Comparison of ENCODE assay signal across 33 mouse cellular contexts in the genomic region with DNA sequence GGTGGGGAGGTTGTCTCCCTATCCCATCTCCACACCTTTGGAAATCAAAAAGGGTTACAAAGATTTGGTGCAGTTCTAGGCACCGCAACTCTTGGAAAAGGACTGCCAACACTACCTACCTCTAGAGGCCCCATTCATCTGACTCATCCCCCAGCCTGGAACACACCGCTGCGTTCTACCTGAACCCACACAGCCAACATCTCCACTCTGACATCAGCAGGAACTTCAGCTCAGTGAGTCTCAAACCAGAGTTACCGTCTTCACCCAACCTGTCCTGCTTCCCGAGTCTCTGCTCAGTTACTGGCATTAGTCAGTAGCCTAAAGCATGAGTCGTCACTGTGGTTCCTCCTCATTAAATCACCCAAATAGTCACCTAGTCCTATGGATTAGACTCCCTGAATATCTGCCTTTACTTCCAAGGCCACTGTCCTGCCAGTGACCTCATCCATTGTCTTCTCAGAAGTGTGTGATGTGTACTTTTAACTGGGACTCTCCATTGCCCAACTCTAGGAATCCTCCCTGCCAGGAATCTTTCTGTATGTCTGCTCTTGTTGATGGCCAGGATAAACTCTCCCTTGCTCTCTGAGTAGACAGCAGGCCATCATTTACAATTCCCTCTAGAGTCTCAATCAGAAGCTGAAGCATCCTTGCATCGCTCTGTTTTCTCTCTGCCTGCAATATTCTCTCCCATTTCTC.
DNase-seq lines count a peak whose midpoint lies in the region; ATAC-seq and TF ChIP-seq lines count a peak whose summit lies in the region.
"Had no signal": no experiment of that assay in that cellular context is flagged by ENCODE, and none has a peak within 500 bp of the region (broad histone marks: within the 10 kb centered on the region; RNA-seq: fewer than 3 reads in every experiment).

No protein-coding gene starts in this region.

- peaks cover 37% of the 10 kb centered on the region for H3K4me1 ChIP-seq in heart, embryonic 10.5 days
- no peaks in the 10 kb centered on the region; the same call in 1 of the 2 replicates for H3K4me1 ChIP-seq in hindbrain, embryonic 16.5 days (ENCODE audit: control insufficient read depth, insufficient read depth, low read depth, low read length)
- no peaks in the 10 kb centered on the region for H3K4me1 ChIP-seq in forebrain, embryonic 15.5 days

- WGBS in heart, embryonic 10.5 days, result 87% methylated on average over 7 of the region's 7 CpGs
- 95% methylated on average over 7 of the region's 7 CpGs for WGBS in hindbrain, embryonic 16.5 days
- WGBS in forebrain, embryonic 15.5 days, result 96% methylated on average over 7 of the region's 7 CpGs

- peaks cover 90% of the 10 kb centered on the region for H3K79me3 ChIP-seq in C2C12 (ENCODE audit: low read depth)

- TF ChIP-seq CTCF in C2C12 (IDR thresholded peaks at IDR 0.05; ENCODE audit: control insufficient read depth, insufficient read depth, insufficient read length), result no peak

- peaks cover 100% of the 10 kb centered on the region for H3K79me2 ChIP-seq in C2C12 (ENCODE audit: control insufficient read depth, insufficient read depth)

- DNase-seq in heart, embryonic 10.5 days (ENCODE audit: low spot score), result peak; percentile 56
- no peak for DNase-seq in heart, postnatal 10 days
- peak; percentile 69 for DNase-seq in 3T3-L1 (ENCODE audit: low read depth, low spot score)
- DNase-seq: adrenal gland, postnatal 14 days; cerebellum, adult 11 months; cerebellum, adult 9-10 months; cerebellum, postnatal 36 days; forebrain, postnatal 0 days; gastrocnemius, postnatal 14 days; heart, adult 18-20 months; kidney, adult 8-10 months; kidney, postnatal 4 days; lung, postnatal 36 days; retina, postnatal 1 day; right cerebral cortex, postnatal 14 days had no signal

- H3K4me3 ChIP-seq in heart, embryonic 10.5 days, result no peak overlapping the region
- H3K4me3 ChIP-seq in C2C12 (ENCODE audit: insufficient read depth, poor library complexity, severe bottlenecking), result no peak overlapping the region
- no peak overlapping the region for H3K4me3 ChIP-seq in hindbrain, embryonic 16.5 days (ENCODE audit: low read length)
- no peak overlapping the region for H3K4me3 ChIP-seq in forebrain, embryonic 15.5 days
- H3K4me3 ChIP-seq: heart, embryonic 12.5 days; hindbrain, embryonic 10.5 days; hindbrain, embryonic 15.5 days; intestine, embryonic 15.5 days; limb, embryonic 10.5 days; limb, embryonic 15.5 days; lung, embryonic 15.5 days; megakaryocyte, embryonic 14.5 days; midbrain, embryonic 12.5 days; myocyte; neural tube, embryonic 12.5 days had no signal

- intact Hi-C loops in heart, postnatal 10 days (cut with DNase I), result no loop called here

- no peak overlapping the region for H3ac ChIP-seq in C2C12 (ENCODE audit: control insufficient read depth, insufficient read length, low read depth)

- H3K36me3 ChIP-seq in heart, embryonic 10.5 days, result no peaks in the 10 kb centered on the region
- peaks cover 9% of the 10 kb centered on the region for H3K36me3 ChIP-seq in C2C12 (ENCODE audit: control insufficient read depth, insufficient read depth)
- H3K36me3 ChIP-seq in hindbrain, embryonic 16.5 days (ENCODE audit: control insufficient read depth, insufficient read depth, low read length), result no peaks in the 10 kb centered on the region
- no peaks in the 10 kb centered on the region for H3K36me3 ChIP-seq in forebrain, embryonic 15.5 days
- H3K36me3 ChIP-seq: G1E; heart, embryonic 12.5 days; hindbrain, embryonic 10.5 days; hindbrain, embryonic 15.5 days; intestine, embryonic 15.5 days; limb, embryonic 10.5 days; limb, embryonic 15.5 days; lung, embryonic 15.5 days; midbrain, embryonic 12.5 days; neural tube, embryonic 12.5 days had no signal

- no peaks in the 10 kb centered on the region for H3K9me3 ChIP-seq in heart, embryonic 10.5 days
- H3K9me3 ChIP-seq in hindbrain, embryonic 16.5 days (ENCODE audit: control insufficient read depth, low read length), result no peaks in the 10 kb centered on the region
- no peaks in the 10 kb centered on the region for H3K9me3 ChIP-seq in forebrain, embryonic 15.5 days
- H3K9me3 ChIP-seq: G1E; heart, embryonic 12.5 days; hindbrain, embryonic 10.5 days; hindbrain, embryonic 15.5 days; intestine, embryonic 15.5 days; limb, embryonic 10.5 days; limb, embryonic 15.5 days; lung, embryonic 15.5 days; megakaryocyte, embryonic 14.5 days; midbrain, embryonic 12.5 days; neural tube, embryonic 12.5 days had no signal

- ATAC-seq in neutrophil, adult 5-6 weeks (ENCODE audit: extremely low read depth, insufficient number of reproducible peaks, low FRiP score, poor library complexity, severe bottlenecking), result peak; percentile 27; the same call in 1 of the 2 replicates
- ATAC-seq in hindbrain, embryonic 16.5 days, result no peak
- ATAC-seq in forebrain, embryonic 15.5 days (replicated peaks), result no peak
- ATAC-seq: forebrain, postnatal 0 days; intestine, embryonic 15.5 days had no signal

- H3K27me3 ChIP-seq in heart, embryonic 10.5 days (ENCODE audit: insufficient read depth, poor library complexity, severe bottlenecking), result no peaks in the 10 kb centered on the region
- no peaks in the 10 kb centered on the region for H3K27me3 ChIP-seq in C2C12 (ENCODE audit: control insufficient read depth, insufficient read depth, insufficient read length)
- no peaks in the 10 kb centered on the region for H3K27me3 ChIP-seq in hindbrain, embryonic 16.5 days (replicated peaks; ENCODE audit: control insufficient read depth, insufficient read depth, low read length)
- H3K27me3 ChIP-seq in forebrain, embryonic 15.5 days, result no peaks in the 10 kb centered on the region
- H3K27me3 ChIP-seq: heart, embryonic 12.5 days; hindbrain, embryonic 15.5 days; intestine, embryonic 15.5 days; limb, embryonic 15.5 days; lung, embryonic 15.5 days; megakaryocyte, embryonic 14.5 days; midbrain, embryonic 12.5 days; neural tube, embryonic 12.5 days had no signal

- H3K9ac ChIP-seq in hindbrain, embryonic 16.5 days (ENCODE audit: low read depth, low read length), result no peak overlapping the region
- no peak overlapping the region for H3K9ac ChIP-seq in forebrain, embryonic 15.5 days (replicated peaks)
- H3K9ac ChIP-seq: forebrain, postnatal 0 days; heart, embryonic 12.5 days; hindbrain, embryonic 15.5 days; intestine, embryonic 15.5 days; limb, embryonic 15.5 days; liver, embryonic 14.5 days; lung, embryonic 15.5 days; midbrain, embryonic 12.5 days; neural tube, embryonic 12.5 days had no signal

- H3K27ac ChIP-seq in heart, embryonic 10.5 days, result no peak overlapping the region
- no peak overlapping the region for H3K27ac ChIP-seq in hindbrain, embryonic 16.5 days (ENCODE audit: low read depth, low read length)
- no peak overlapping the region for H3K27ac ChIP-seq in forebrain, embryonic 15.5 days (replicated peaks)
- H3K27ac ChIP-seq: hindbrain, embryonic 10.5 days; hindbrain, embryonic 15.5 days; intestine, embryonic 15.5 days; kidney, postnatal 0 days; limb, embryonic 10.5 days; limb, embryonic 15.5 days; liver, embryonic 14.5 days; lung, embryonic 15.5 days; midbrain, embryonic 12.5 days; neural tube, embryonic 12.5 days had no signal

- no peak overlapping the region for H3K4me2 ChIP-seq in hindbrain, embryonic 16.5 days (ENCODE audit: low read length)
- H3K4me2 ChIP-seq in forebrain, embryonic 15.5 days (replicated peaks), result no peak overlapping the region
- H3K4me2 ChIP-seq: heart, embryonic 12.5 days; hindbrain, embryonic 15.5 days; intestine, embryonic 15.5 days; limb, embryonic 15.5 days; lung, embryonic 15.5 days; midbrain, embryonic 12.5 days; neural tube, embryonic 12.5 days had no signal

TF ChIP-seq in C2C12, 6 proteins besides CTCF, POLR2A, EP300 and RAD21:
- TF ChIP-seq CEBPB (IDR thresholded peaks at IDR 0.05; ENCODE audit: low read depth), result peak; percentile 31
- no peak for TF ChIP-seq MYOD1 (IDR thresholded peaks at IDR 0.05; ENCODE audit: control insufficient read depth, insufficient read length, low read depth)

Comparison
In these comparisons a context has a peak if more than half of its experiments do, and no peak if none do; other contexts are left out.
1. DNase-seq: peak in heart, embryonic 10.5 days (single experiment) and 3T3-L1 (single experiment); none in heart, postnatal 10 days (0 of 2).